Mouse (Mus musculus): Measurements from ENCODE around the gene Cxcl17.
"Not testable (repeated sequence)": the region's sequence is repeated elsewhere in the genome, so short reads cannot be mapped to it uniquely, and the experiment has no call there.

Gene Cxcl17

DNA sequence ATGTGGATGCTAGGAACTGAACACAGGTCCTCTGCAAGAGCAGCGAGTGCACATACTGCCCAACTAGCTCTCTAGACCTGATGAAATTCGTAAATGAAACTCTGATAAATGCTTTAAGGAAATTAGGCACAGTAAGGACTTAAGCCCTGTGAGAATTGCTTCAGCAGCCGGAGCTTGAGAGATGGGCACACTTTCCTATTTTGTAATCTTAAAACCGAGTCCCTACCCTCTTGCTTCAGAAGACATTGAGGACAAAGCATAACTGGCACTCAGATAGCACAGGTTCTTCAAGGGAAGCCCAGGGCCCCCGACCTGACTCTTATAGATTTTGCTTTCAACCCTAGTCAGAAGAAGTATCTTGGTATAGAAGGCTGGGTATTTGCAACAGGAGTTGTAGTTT is 14.5 kb upstream of the Cxcl17 start:
- no peak for DNase-seq (ENCODE audit: inconsistent age in 2 of 2, low spot score in 1 of 2)

DNA sequence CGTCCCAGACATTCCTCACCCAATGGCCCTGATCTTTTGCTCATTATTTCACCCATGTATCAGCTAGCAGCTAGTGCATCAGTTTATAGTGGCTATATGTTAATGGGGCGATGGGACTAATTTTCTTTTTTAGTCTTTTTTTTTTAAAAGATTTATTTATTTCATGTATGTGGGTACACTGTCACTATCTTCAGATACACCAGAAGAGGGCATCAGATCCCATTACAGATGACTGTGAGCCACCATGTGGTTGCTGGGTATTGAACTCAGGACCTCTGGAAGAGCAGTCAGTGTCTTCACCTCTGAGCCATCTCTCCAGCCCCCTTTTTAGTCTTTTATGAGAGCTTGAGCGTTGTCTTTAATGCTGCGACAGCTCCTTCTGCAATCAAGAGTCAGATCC is 13.7 kb upstream of the Cxcl17 start:
- DNase-seq (ENCODE audit: inconsistent age in 2 of 2, low spot score in 1 of 2): not testable (repeated sequence)

DNA sequence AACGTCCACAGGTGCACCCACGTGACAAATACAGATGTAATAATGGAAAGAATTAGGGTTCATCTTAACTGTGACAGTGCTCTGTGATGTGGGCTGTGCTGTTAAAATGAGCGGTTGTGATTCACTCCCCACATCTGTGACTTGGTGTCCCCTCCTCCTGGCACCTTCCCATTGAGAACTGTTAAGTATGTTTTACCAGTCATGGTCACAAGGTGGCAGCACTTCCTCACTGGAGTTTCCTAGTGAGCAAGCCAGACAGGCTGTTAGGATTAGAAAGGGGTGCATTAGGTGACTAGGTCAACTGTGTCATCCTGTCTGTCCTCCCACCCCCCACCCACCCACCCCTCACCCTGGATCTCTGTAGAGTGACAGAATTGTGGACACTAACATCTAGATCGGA is 11.7 kb upstream of the Cxcl17 start:
- DNase-seq (ENCODE audit: inconsistent age in 2 of 2, low spot score in 1 of 2): peak; percentile 71 to 95

DNA sequence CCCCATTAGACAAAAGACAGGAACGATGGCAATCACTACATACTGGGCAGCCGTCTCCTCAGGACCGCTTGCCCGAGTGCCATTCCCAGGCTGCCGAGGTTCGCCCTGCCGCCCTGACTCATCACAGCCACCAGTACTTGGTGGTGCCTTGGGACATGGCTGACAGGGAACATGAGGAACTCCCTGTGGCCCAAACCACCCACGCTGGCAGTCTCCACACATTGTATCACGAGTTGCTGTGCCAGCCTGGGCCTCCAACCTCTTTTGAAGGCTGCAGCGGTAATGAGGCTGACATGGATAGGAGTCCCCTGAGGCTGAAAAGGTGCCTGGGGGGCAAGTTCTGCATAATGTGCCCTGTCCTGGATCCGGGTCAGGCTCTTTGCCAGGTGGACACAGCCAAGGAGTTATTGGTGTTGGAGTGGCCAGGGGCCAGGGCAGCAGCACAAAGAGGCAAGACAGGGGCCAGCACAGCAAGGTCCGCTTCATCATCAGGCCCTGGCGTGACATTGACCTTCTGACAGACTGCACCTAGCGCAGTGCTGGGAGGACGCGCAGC is 9.7 kb upstream of the Cxcl17 start:
- DNase-seq (ENCODE audit: inconsistent age in 2 of 2, low spot score in 1 of 2): no peak

DNA sequence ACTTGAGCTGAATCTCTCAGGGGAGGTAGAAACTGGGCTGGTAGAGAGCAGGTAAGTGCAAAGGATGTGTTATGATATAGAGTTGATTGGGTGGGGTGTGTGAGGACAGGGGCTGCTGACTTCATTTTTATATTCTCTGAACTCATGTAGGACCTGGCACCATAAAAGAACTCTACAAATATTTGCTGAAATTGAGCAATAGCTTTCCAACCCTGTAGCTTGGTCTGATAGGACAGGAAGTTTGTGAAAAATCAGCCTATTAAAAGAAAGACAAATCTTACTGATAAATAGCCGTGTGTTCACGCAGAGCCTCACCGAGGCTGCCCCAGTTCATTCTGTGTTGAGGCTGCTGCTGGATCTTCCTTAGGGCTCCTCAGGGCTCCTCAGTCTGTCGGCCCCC is 7.3 kb upstream of the Cxcl17 start:
- DNase-seq (ENCODE audit: inconsistent age in 2 of 2, low spot score in 1 of 2): no peak

DNA sequence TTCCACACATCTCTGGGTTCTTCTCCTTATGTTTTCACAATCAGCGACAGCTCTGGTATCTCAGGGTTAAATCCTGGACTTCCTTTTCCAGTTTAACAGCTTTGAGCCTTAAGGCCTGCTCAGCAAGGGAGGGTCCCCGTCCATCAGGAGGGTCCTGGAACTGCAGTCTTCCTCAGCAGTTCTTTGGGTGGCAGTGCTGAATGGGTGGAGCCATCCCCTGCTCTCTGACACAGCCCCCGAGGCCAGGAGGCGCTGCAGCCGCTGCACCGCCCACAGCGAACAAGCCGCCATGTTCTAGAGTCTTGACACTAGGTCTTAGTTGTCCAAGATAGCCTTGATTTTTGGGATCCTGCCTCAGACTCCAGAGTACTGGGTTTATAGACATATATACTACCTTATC is 6.8 kb upstream of the Cxcl17 start:
- no peak for DNase-seq (ENCODE audit: inconsistent age in 2 of 2, low spot score in 1 of 2)

DNA sequence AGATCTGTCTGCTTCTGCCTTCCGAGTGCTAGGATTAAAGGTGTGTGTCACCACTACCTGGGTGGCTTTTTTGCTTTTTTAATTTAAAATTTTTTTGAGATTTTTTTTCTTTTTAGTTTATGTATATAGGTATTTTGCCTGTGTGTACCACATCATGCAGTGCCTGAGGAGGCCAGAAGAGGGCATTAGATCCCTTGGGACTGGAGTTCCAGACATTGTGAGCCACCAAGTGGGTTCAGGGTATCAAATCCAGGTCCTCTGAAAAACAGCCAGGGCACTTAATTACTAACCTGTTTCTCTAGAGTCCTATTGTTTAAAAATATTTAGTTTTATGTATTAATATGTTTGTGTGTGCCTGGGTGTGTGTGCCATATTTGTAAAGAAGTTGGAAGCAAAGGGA is 4.9 kb upstream of the Cxcl17 start:
- peak in 1 of 2 experiments; percentile 70 for DNase-seq (ENCODE audit: inconsistent age in 2 of 2, low spot score in 1 of 2)

DNA sequence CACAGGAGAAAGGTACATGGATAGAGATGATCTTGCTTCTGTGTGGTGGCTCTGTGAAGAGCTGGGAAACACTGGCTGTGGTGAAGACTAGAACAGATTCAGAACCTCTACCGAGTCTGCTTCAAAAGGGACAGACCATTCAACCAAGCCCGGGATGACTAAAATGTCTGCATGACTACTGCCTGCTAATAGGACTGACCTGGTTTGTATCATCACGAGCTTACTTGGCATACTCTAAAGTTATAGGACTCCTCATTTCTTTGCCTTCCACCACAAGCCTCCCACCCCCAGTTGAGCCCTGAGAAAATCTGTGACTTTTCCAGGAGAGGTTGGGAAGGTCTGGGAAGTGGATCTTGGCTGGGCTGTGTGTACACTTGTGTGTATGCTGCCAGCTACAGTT is 825 bp downstream of the Cxcl17 start:
- DNase-seq (ENCODE audit: inconsistent age in 2 of 2, low spot score in 1 of 2): peak in 1 of 2 experiments; percentile 6

DNA sequence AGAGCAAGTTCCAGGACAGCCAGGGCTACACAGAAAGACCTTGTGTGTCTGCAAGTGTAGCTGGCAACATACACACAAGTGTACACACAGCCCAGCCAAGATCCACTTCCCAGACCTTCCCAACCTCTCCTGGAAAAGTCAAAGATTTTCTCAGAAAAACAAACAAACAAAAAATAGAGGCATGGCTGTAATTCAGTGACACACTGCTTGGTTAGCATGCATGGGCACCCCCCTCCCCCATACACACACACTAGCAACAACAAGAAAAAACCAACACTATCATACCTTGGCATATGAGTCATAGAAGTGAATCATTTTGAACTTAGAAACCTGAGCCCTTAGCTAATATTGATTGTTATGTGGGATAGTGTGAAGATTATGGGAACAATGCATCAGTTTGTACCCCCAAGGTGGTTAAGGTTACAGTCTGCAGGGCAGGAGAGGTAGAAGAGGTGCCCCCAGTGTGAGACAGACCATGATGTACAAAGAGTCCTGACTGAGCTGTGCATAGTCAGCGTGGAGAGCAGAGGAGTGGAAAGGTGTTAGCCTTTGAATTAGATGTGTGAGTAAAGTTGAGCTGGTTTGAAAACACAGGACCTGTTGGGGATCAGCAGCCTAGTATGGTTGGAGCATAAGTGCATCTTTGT is 1.6 kb downstream of the Cxcl17 start:
- DNase-seq (ENCODE audit: inconsistent age in 2 of 2, low spot score in 1 of 2): peak; percentile 8 to 63

DNA sequence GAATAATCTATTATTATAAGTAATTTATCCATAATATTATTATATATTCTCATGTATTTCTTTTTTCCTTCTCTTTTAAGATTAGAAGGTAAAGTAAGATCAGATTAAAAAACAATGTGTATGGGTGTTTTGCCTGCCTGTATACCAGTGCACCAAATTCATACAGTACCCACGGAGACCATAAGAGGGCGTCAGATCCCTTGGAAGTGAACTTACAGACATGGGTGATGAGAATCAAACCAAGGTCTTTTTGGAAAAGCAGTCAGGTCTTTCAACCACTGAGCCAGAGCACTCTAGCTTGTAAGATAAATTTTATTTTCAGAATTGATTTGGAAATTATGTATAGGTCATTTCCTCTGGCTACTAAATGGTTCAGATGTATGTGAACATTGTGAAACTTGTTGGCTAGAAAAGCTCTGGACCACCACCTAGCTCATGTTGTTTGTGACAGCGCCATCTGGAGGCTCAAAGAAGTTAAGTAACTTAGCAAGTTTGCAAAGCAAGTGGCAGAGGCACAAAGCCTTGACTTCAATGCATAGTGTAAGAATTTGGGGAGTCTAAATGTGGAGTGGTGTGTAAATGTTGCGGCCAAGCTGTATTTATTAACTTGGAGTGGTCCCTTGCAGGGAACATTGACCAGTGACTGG is 3.4 kb downstream of the Cxcl17 start:
- DNase-seq (ENCODE audit: inconsistent age in 2 of 2, low spot score in 1 of 2): peak; percentile 25 to 73

DNA sequence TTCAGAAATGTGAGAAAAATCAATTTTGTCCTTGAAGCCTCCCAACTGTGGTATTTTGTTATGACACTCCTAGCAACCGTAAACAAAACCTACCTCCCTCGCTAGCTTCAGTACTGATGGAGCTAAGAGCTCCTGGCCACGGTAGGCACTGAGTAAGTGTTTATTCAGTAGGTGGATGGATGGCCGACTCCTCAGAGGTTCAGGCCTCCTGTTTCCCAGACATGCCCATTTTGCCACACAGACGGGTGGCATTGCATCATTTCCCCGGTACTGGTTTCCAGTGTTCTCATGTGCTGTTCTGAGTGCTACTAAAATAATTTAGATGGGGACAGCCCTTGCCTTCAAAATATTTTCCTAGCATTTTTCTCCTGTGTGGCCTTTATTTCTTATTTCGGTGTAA is 6.2 kb downstream of the Cxcl17 start:
- DNase-seq (ENCODE audit: inconsistent age in 2 of 2, low spot score in 1 of 2): no peak

DNA sequence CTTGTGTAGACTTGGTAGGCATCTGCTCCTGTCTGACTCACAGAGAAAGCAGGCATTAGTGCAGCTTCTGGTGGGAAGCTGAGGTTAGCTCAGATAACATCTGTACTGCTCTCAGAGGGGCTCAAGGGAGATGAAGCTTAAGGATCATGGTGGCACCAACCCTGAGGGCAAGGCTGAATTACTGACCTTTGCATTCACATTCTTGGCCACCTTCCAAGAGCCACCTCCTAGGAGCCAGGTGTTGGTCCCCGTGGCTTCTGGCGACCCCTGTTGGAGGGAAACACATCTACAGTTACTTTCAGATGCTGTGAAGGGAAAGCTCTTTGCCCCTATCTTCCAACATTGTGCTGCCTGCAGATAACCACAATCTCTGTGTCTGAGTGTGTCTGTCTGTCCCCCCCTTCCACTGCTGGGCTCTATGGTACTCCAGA is 10.0 kb downstream of the Cxcl17 start:
- peak; percentile 85 to 94 for DNase-seq (ENCODE audit: inconsistent age in 2 of 2, low spot score in 1 of 2)

DNA sequence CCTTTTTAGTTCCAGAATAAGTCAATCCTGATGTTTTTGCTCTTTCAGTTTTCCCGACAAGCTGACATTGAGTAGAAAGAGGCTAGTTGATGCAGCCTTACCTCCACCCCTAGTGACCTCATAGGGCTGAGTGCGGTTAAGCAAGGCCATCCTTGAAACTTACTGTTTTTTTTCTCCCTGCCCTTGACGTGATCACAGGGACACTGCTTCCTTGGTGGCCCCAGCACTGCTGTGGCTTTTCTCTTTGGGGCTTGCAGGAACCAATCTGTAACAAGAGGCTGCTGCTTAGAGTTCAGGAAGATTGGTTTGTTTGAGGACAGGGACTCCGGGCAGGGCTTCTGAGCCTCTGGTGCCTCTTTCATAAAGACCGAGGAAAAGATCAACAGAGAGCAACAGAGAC is 10.7 kb downstream of the Cxcl17 start:
- DNase-seq (ENCODE audit: inconsistent age in 2 of 2, low spot score in 1 of 2): peak; percentile 85 to 93

DNA sequence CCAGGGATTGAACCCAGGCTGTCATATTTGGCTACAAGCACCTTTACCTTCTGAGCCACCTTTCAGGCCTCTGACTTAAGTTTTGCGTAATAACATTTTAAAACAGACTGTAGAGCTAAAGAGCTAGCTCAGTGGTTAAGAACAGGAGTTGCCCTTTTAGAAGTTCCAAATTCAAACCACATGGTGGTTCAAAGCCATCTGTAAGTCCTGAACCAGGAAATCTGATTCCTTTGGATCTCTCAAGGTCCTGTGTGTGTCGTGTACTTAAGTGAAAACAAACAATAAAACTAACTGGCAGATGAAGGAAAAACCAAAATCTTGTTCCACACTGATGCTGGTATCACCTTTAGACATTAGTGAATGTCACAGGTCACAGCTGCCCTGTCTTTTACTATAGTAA is 11.1 kb downstream of the Cxcl17 start:
- DNase-seq (ENCODE audit: inconsistent age in 2 of 2, low spot score in 1 of 2): no peak

DNA sequence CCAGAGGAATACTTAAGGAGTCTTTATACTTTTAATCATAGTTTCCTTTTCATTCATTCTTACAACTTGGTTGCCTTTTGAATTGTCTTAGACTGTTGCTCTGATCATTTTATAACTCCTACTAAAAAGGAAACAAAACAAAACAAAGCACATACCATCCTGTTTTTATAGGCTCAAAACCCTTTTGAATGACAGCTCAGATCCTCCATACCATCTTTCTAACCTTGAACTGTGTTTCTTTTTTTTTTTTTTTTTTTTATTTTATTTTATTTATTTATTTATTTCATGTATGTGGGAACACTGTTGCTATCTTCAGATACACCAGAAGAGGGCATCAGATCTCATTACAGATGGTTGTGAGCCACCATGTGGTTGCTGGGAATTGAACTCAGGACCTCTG is 13.7 kb downstream of the Cxcl17 start:
- not testable (repeated sequence) for DNase-seq (ENCODE audit: inconsistent age in 2 of 2, low spot score in 1 of 2)

DNA sequence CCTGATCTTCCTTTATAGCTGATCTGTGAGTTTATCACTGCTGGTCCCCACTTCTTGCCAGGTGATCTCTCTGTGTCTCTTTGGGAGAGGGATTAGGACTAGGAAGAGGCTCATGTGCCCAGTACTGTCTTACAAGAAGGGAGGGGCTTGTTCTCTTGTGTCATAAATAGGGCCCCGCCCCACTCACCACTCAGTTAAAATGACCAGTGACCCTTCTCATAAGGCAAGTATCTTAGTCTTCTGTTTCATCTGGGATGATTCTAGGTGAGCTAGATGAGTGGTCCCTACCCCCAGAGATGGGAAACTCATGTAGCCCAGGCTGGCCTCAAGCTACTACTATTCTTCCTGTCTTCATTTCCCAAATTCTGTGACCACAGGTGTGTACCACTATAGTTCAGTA is 14.1 kb downstream of the Cxcl17 start, which contains the start of gene Lipe:
Lipe (minus strand) TSS at position 101 of the 400 bp plus-strand sequence.
- no peak for DNase-seq (ENCODE audit: inconsistent age in 2 of 2, low spot score in 1 of 2)

DNA sequence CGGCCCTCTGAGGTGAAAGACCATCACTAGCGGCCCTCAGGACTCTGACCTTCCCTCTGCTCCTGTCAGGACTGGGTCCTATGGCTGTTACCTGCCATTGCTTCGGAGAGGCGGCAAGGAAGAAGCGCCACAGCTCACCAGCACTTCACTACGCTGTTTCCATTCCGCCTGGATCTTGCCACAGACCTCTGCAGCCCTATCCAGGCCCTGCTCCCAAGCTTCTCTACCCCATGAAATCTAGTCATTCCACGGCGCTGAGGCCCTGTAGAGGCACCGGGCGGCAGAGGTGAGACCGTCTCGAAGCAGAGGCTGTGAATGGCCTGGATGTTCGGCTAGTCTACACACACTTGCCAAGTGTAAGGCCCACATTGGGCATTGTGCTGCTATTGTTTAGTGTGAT is 16.1 kb downstream of the Cxcl17 start:
- peak in 1 of 2 experiments; percentile 54 for DNase-seq (ENCODE audit: inconsistent age in 2 of 2, low spot score in 1 of 2)

DNA sequence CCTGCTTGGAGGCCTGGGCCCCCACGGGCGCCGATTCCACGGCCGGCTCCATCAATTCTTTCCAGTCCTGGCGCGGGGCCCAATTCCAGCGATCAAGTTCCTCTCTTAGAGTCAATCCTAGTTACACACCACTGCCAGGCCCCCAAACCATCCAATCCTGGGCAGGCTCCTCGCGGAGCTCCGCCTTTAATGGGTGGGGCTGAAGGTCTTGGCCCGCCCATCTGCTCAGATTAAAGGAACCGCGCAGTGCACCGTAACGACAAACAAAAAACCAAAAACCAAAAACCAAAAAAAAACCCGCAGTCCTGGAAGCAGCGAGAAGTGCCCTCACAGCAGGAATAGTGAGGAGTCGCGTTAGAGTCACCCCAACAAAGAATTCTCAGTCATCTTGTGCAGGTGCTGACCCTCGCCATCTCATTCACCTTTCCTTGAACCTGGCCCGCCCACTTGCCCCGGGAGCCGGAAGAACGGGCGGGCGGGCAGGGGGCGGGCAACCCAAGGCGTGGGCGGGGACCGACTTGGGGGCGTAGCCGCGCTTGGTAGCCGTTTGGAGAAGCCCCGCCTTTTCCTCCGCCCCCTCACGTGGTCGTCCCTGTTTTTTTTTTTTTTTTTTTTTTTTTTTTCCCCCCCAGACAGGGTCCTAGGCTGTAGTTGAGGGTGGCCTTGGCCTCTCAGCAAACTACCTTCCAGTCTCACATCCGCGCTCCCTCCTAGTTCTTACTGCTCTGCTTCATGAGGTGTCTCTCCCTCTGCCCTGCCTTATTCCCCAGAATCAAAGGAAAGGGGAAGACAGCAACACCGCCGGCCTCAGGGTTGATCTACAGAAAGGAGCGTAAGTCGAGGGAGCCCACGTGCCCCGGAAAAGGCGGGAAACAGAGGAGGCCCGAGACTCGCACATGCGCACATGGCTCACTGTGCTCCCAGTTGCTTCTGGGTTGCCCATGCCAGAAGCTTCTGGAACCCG is 16.8 kb downstream of the Cxcl17 start:
- DNase-seq (ENCODE audit: inconsistent age in 2 of 2, low spot score in 1 of 2): peak; percentile 97 to 99

DNA sequence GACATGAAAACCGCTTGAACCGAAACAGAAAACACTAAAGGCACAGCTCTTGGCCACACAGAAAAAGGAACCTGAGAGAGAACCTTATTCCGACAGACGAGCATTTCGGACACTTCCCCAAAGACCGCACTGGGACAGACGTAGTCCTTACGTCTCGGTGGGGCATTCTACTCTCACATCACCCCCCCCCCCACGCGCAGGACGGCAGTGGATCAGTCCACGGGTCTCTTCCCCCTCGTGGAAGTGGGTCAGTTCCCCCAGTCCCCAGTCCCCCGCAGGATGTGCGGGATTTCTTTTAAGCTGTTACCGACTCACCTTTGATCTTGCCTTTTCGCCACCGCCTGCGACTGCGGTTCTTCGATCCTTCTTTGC is 17.5 kb downstream of the Cxcl17 start:
- no peak for DNase-seq (ENCODE audit: inconsistent age in 2 of 2, low spot score in 1 of 2)

DNA sequence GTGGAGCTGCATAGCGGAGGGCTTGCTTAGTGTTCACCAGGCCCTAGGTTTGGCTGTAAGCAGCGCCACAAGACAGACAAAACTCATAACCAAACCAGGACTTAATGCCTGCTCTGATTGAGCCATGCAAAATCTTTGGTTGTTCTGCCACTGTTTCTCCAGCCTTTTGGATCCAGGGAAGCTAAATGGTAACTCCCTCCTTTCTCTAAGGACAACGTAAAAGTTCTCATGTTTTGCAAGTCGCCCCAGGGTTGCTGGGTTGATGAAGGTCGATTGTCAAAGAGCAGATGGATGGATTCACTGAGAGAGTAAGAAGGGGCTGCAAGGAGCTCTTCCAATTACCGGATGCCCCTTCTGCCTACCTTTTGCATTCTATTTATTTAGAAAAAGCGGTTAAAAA is 17.9 kb downstream of the Cxcl17 start:
- DNase-seq (ENCODE audit: inconsistent age in 2 of 2, low spot score in 1 of 2): peak; percentile 47 to 90

DNA sequence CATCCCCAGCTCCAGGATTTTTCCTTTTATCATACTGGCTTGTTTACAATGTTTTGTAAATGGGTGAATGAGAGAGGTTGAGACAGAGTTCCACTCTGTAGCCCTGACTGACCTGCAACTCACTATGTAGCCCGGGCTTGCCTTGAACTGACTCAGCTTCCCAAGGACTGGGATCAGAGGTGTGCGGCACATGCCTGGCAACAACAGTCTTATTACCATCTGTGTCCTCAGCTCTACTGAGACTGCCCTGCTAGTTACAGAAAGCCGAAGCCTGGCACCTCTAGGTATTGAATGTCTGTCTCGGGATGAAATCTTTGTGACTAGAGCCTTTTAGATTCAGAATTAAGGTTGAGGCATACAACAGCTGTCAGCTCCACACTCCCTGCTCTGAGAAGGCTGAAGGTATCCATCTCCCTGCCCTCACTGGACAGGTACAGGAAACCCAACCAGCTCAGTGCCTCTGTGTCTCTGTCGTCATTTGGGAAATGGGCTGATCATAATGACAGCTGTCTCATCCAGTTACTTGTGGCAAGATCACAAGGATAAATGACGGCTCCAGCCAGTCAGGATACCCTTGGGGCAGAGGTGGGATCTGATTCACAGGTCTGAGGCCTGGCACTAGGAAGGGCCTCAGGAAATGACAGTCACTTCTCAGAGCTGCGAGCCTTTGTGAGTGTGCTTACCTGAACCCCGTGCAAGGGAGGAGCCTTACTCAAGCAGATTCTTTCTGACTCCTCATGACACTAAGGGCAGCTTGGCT is 19.1 kb downstream of the Cxcl17 start:
- peak; percentile 69 to 89 for DNase-seq (ENCODE audit: inconsistent age in 2 of 2, low spot score in 1 of 2)
